Mouse (Mus musculus): ENCODE results near the gene Uba7. TPM values are rescaled to one million over a fixed set of nuclear protein-coding genes. Genes with fewer than 3 reads are reported as not detected.
"Not testable (repeated sequence)": the region's sequence is repeated elsewhere in the genome, so short reads cannot be mapped to it uniquely, and the experiment has no call there.

Uba7 gene
- total and polyA plus RNA-seq, 2 experiments from 2014 or later: 18.0 to 55.6 TPM

DNA sequence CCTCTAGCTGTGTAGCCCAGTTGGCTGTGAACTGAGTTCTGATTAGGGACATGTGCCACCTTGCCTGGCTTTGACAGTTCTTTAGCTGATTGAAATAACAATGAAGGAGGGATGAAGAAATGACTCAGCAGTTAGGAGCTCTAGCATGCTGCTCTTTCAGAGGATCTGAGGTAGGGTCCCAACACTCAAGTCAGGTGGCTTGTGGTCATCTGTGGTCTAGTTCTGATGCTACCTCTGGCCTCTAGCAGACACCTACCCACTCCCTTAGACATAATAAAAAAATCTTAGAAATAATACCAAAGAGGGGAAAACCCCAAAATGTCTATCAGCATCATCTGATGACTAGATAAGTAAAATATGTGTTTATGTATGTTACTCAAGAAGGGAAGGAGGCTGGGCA, 35.1 kb downstream of the Uba7 start:
- DNase-seq (ENCODE audit: low spot score): no peak
- no peak for TF ChIP-seq CTCF (IDR thresholded peaks at IDR 0.05; ENCODE audit: low read depth)
- TF ChIP-seq EP300 (IDR thresholded peaks at IDR 0.05; ENCODE audit: low read depth): no peak
- Histone ChIP-seq H3K4me2 (ENCODE audit: low read depth, low read length) (no peak overlapping the region), H3K4me1 (ENCODE audit: control insufficient read depth, insufficient read depth) (peaks cover under 1% of the 10 kb centered on the region), H3K9me3 (replicated peaks; ENCODE audit: control insufficient read depth, low read length) (no peaks in the 10 kb centered on the region), H3K27me3 (ENCODE audit: control insufficient read depth, insufficient read depth, low read length) (no peaks in the 10 kb centered on the region), H3K4me3 (ENCODE audit: low read depth, low read length) (no peak overlapping the region), H3K9ac (replicated peaks; ENCODE audit: low read depth, low read length) (no peak overlapping the region), H3K36me3 (replicated peaks; ENCODE audit: control insufficient read depth, insufficient read depth, low read length) (peaks cover 11% of the 10 kb centered on the region; the same call in 1 of the 2 replicates), H3K27ac (ENCODE audit: low read depth) (no peak overlapping the region)
- no peak for ATAC-seq (ENCODE audit: insufficient read depth, low read depth)

DNA sequence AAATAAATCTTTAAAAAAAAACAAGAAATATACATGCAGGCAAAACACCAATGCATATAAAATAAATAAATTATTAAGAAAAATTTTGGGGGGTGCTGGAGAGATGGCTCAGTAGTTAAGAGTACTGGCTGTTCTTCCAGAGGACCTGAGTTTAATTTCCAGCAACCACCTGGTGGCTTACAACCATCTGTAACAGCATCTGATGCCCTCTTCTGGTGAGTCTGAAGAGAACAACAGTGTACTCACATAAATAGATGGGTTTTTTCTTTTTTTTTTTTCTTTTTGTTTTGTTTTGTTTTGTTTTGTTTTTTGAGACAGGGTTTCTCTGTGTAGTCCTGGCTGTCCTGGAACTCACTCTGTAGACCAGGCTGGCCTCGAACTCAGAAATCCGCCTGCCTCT, 38.3 kb downstream of the Uba7 start:
- H3K4me1 ChIP-seq (ENCODE audit: control insufficient read depth, insufficient read depth); H3K27me3 ChIP-seq (ENCODE audit: control insufficient read depth, insufficient read depth, low read length); ATAC-seq (ENCODE audit: insufficient read depth, low read depth); H3K9me3 ChIP-seq (replicated peaks; ENCODE audit: control insufficient read depth, low read length); H3K4me3 ChIP-seq (ENCODE audit: low read depth, low read length); H3K9ac ChIP-seq (replicated peaks; ENCODE audit: low read depth, low read length); H3K4me2 ChIP-seq (ENCODE audit: low read depth, low read length); H3K27ac ChIP-seq (ENCODE audit: low read depth); DNase-seq (ENCODE audit: low spot score): not testable (repeated sequence)
- 0 out of 2 replicates have a peak, but pooled peaks have one; percentile 20 for TF ChIP-seq CTCF (IDR thresholded peaks at IDR 0.05; ENCODE audit: low read depth)
- H3K36me3 ChIP-seq (replicated peaks; ENCODE audit: control insufficient read depth, insufficient read depth, low read length): peaks cover 11% of the 10 kb centered on the region; the same call in 1 of the 2 replicates
- 100% methylated on average over 2 of the region's 2 CpGs for WGBS

DNA sequence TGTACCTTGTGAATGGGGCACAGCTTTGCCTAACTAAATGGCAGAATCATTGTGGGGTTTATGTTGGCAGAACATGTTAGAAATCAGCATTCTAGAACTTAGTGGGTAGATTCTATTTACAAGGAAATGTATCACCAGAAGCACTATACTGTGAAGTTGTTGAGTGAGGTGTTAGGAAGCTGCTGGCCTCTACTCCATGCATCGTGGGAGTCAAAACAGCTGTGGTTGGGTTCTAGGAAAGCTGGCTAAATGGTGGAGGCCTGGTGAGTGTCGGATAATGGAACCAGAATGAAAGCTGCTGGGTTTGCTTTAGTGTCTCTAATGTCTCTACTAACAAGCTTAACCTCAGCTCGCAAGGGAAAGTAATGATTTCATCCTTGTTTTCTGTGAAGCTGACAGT, 41.8 kb downstream of the Uba7 start:
- H3K4me2 ChIP-seq (ENCODE audit: low read depth, low read length): no peak overlapping the region
- no peak overlapping the region for H3K9ac ChIP-seq (replicated peaks; ENCODE audit: low read depth, low read length)
- no peak for ATAC-seq (ENCODE audit: insufficient read depth, low read depth)
- H3K27me3 ChIP-seq (ENCODE audit: control insufficient read depth, insufficient read depth, low read length): no peaks in the 10 kb centered on the region
- peaks cover 8% of the 10 kb centered on the region; the same call in 1 of the 2 replicates for H3K36me3 ChIP-seq (replicated peaks; ENCODE audit: control insufficient read depth, insufficient read depth, low read length)
- H3K9me3 ChIP-seq (replicated peaks; ENCODE audit: control insufficient read depth, low read length): no peaks in the 10 kb centered on the region
- TF ChIP-seq EP300 (IDR thresholded peaks at IDR 0.05; ENCODE audit: low read depth): no peak
- TF ChIP-seq CTCF (IDR thresholded peaks at IDR 0.05; ENCODE audit: low read depth): no peak
- no peak overlapping the region for H3K4me3 ChIP-seq (ENCODE audit: low read depth, low read length)
- no peak for DNase-seq (ENCODE audit: low spot score)
- H3K4me1 ChIP-seq (ENCODE audit: control insufficient read depth, insufficient read depth): peaks cover 8% of the 10 kb centered on the region
- no peak overlapping the region for H3K27ac ChIP-seq (ENCODE audit: low read depth)
- WGBS: 79% methylated on average over 3 of the region's 3 CpGs

DNA sequence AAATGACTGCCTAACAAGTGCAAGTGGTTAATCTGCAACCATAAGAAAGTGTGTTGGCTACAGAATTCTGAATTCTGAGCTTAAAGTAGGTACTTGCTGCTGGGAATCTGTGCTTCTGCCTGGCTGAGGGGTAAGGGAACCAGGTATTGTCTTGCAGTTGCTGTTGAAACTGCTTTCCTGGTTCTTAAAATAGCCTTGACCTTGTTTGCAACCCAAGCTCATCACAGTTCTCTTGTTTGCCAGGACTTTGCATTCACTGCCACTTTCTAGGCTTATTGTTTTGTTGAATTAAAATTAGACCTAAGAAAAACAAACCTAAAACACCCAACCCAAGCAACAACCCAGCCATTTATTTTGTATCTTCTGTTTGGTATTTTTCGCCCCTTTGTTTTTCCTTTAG, 45.4 kb downstream of the Uba7 start:
- TF ChIP-seq EP300 (IDR thresholded peaks at IDR 0.05; ENCODE audit: low read depth) (no peak), CTCF (IDR thresholded peaks at IDR 0.05; ENCODE audit: low read depth) (no peak)
- Histone ChIP-seq H3K4me3 (ENCODE audit: low read depth, low read length) (no peak overlapping the region), H3K27ac (ENCODE audit: low read depth) (peak overlapping the region; percentile 71), H3K4me2 (ENCODE audit: low read depth, low read length) (peak overlapping the region; percentile 27; the same call in 1 of the 2 replicates), H3K4me1 (ENCODE audit: control insufficient read depth, insufficient read depth) (peaks cover 8% of the 10 kb centered on the region), H3K36me3 (replicated peaks; ENCODE audit: control insufficient read depth, insufficient read depth, low read length) (peaks cover 25% of the 10 kb centered on the region), H3K9ac (replicated peaks; ENCODE audit: low read depth, low read length) (no peak overlapping the region; the same call in 1 of the 2 replicates), H3K9me3 (replicated peaks; ENCODE audit: control insufficient read depth, low read length) (no peaks in the 10 kb centered on the region), H3K27me3 (ENCODE audit: control insufficient read depth, insufficient read depth, low read length) (no peaks in the 10 kb centered on the region)
- DNase-seq (ENCODE audit: low spot score): peak; percentile 74
- ATAC-seq (ENCODE audit: insufficient read depth, low read depth): no peak
- WGBS: 81% methylated on average over 1 of the region's 1 CpGs

DNA sequence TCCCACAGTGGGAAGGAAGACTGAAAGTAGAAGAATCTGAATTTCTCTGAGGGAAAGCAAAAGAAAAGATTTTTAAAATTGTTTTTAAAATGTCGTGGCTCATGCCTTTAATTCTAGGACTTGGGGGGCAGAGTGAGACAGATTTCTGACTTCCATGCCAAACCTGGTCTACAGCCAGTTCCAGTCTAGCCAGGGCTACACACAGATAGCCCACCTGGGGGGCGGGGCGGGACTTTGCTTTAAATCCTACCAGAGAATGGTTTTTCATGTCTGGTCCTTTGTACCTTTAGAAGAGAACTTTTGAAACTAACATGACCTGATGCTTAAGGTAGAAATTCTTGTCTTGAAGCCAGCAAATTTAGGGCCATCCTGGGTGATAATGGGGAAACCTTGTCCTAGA, 47.9 kb downstream of the Uba7 start:
- TF ChIP-seq EP300 (IDR thresholded peaks at IDR 0.05; ENCODE audit: low read depth): no peak
- Histone ChIP-seq H3K27me3 (ENCODE audit: control insufficient read depth, insufficient read depth, low read length) (no peaks in the 10 kb centered on the region), H3K4me1 (ENCODE audit: control insufficient read depth, insufficient read depth) (peaks cover 8% of the 10 kb centered on the region), H3K9ac (replicated peaks; ENCODE audit: low read depth, low read length) (no peak overlapping the region), H3K9me3 (replicated peaks; ENCODE audit: control insufficient read depth, low read length) (no peaks in the 10 kb centered on the region), H3K27ac (ENCODE audit: low read depth) (no peak overlapping the region), H3K4me3 (ENCODE audit: low read depth, low read length) (no peak overlapping the region), H3K36me3 (replicated peaks; ENCODE audit: control insufficient read depth, insufficient read depth, low read length) (peaks cover 43% of the 10 kb centered on the region), H3K4me2 (ENCODE audit: low read depth, low read length) (no peak overlapping the region)
- DNase-seq (ENCODE audit: low spot score): no peak
- no peak for ATAC-seq (ENCODE audit: insufficient read depth, low read depth)
- WGBS: 93% methylated on average over 3 of the region's 3 CpGs

DNA sequence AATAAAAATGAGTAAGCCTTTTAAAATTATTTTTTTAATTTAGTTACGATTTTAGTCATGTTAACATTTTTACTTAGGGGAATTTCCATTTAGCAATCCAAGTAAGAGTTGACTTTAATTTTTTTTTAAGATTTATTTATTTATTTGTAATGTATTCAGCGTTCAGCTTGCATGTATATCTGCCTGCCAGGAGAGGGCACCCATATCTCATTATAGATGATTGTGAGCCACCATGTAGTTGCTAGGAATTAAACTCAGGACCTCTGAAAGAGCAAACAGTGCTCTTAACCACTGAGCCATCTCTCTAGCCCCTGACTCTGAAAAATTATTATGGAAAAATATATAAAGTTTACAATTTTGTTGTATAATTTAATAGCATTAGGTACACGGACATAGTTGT, 51.3 kb downstream of the Uba7 start:
- no peaks in the 10 kb centered on the region for H3K27me3 ChIP-seq (ENCODE audit: control insufficient read depth, insufficient read depth, low read length)
- H3K36me3 ChIP-seq (replicated peaks; ENCODE audit: control insufficient read depth, insufficient read depth, low read length): peaks cover 52% of the 10 kb centered on the region
- H3K27ac ChIP-seq (ENCODE audit: low read depth): no peak overlapping the region
- TF ChIP-seq EP300 (IDR thresholded peaks at IDR 0.05; ENCODE audit: low read depth): no peak
- no peak for TF ChIP-seq CTCF (IDR thresholded peaks at IDR 0.05; ENCODE audit: low read depth)
- H3K9me3 ChIP-seq (replicated peaks; ENCODE audit: control insufficient read depth, low read length): no peaks in the 10 kb centered on the region
- DNase-seq (ENCODE audit: low spot score) (no peak), ATAC-seq (ENCODE audit: insufficient read depth, low read depth) (no peak)
- 90% methylated on average over 3 of the region's 3 CpGs for WGBS
- no peak overlapping the region for H3K4me2 ChIP-seq (ENCODE audit: low read depth, low read length)
- H3K4me1 ChIP-seq (ENCODE audit: control insufficient read depth, insufficient read depth): no peaks in the 10 kb centered on the region
- no peak overlapping the region for H3K9ac ChIP-seq (replicated peaks; ENCODE audit: low read depth, low read length)
- no peak overlapping the region for H3K4me3 ChIP-seq (ENCODE audit: low read depth, low read length)
